In genomic region chr1:164526748-164527147, GRCm38 (mm10) we compare ENCODE assay signal across 16 mouse cellular contexts.
"Had no signal": no experiment of that assay in that cellular context is flagged by ENCODE, and none has a peak within 500 bp of the region (broad histone marks: within the 10 kb centered on the region; RNA-seq: fewer than 3 reads in every experiment).

No protein-coding gene starts in this region.

- H3K9me3 ChIP-seq: lung, embryonic 15.5 days; megakaryocyte, embryonic 14.5 days; midbrain, embryonic 13.5 days; midbrain, embryonic 15.5 days; neural tube, embryonic 12.5 days; stomach, embryonic 15.5 days had no signal

- ATAC-seq: lung, postnatal 0 days; midbrain, embryonic 13.5 days; midbrain, embryonic 15.5 days had no signal

- H3K36me3 ChIP-seq: lung, embryonic 15.5 days; midbrain, embryonic 13.5 days; midbrain, embryonic 15.5 days; neural tube, embryonic 12.5 days; stomach, embryonic 15.5 days had no signal

- DNase-seq: lung, adult 2 months; lung, postnatal 14 days; lung, postnatal 36 days; right cerebral cortex, postnatal 14 days; thymus, adult 2 months; thymus, postnatal 25 days had no signal

- H3K27ac ChIP-seq: lung, embryonic 15.5 days; macrophage; midbrain, embryonic 13.5 days; midbrain, embryonic 15.5 days; neural tube, embryonic 12.5 days; stomach, embryonic 15.5 days; stomach, postnatal 0 days had no signal

- H3K4me2 ChIP-seq: lung, embryonic 15.5 days; midbrain, embryonic 11.5 days; midbrain, embryonic 13.5 days; midbrain, embryonic 15.5 days; neural tube, embryonic 12.5 days; stomach, embryonic 15.5 days had no signal

- H3K4me1 ChIP-seq: lung, embryonic 15.5 days; megakaryocyte, embryonic 14.5 days; midbrain, embryonic 13.5 days; midbrain, embryonic 15.5 days; neural tube, embryonic 12.5 days; stomach, embryonic 15.5 days had no signal

- H3K9ac ChIP-seq: lung, embryonic 15.5 days; midbrain, embryonic 13.5 days; midbrain, embryonic 15.5 days; neural tube, embryonic 12.5 days; stomach, embryonic 15.5 days had no signal

- H3K4me3 ChIP-seq: lung, embryonic 15.5 days; megakaryocyte, embryonic 14.5 days; midbrain, embryonic 13.5 days; midbrain, embryonic 15.5 days; neural tube, embryonic 12.5 days; stomach, embryonic 15.5 days had no signal

- H3K27me3 ChIP-seq: lung, embryonic 15.5 days; megakaryocyte, embryonic 14.5 days; midbrain, embryonic 13.5 days; midbrain, embryonic 15.5 days; neural tube, embryonic 12.5 days; stomach, embryonic 15.5 days had no signal
